Mouse (Mus musculus) stomach, embryonic 16.5 days (tissue): ENCODE data around the gene Tulp3. TPM values are rescaled to one million over a fixed set of nuclear protein-coding genes. Genes with fewer than 3 reads are reported as not detected.

Experiments
- ATAC-seq: fragments of 200-750 bp; cut with Nextera tagmentation; 2 replicates; pipeline ENCODE4 v1.8.0; 2017; ENCODE audit warnings: moderate number of reproducible peaks, moderate TSS enrichment; ENCODE audit not compliant: insufficient read depth, low FRiP score
- H3K27ac ChIP-seq: fragments of 300-500 bp; sonication (generic); 2 replicates; pipeline ENCODE4 v1.5.1; 2014; ENCODE audit warnings: low read length
- H3K27me3 ChIP-seq: fragments of 300-500 bp; sonication (generic); 2 replicates; pipeline ENCODE4 v1.6.1; 2014; ENCODE audit warnings: low read length, control low read depth, mixed read lengths; ENCODE audit not compliant: control insufficient read depth, insufficient read depth
- H3K36me3 ChIP-seq: fragments of 300-500 bp; sonication (generic); 2 replicates; pipeline ENCODE4 v1.6.1; 2014; ENCODE audit warnings: low read length; ENCODE audit not compliant: control insufficient read depth, insufficient read depth
- H3K4me1 ChIP-seq: fragments of 300-500 bp; sonication (generic); 2 replicates; pipeline ENCODE4 v1.6.1; 2014; ENCODE audit warnings: low read length, control low read depth, mixed read lengths; ENCODE audit not compliant: control insufficient read depth, insufficient read depth
- H3K4me2 ChIP-seq: fragments of 300-500 bp; sonication (generic); 2 replicates; pipeline ENCODE4 v1.6.1; 2014; ENCODE audit warnings: low read depth, low read length, mixed read lengths
- H3K4me3 ChIP-seq: fragments of 300-500 bp; sonication (generic); replicated peaks from 2 replicates; pipeline ENCODE4 v1.5.1; 2014; ENCODE audit warnings: mild to moderate bottlenecking, low read length
- H3K9ac ChIP-seq: fragments of 300-500 bp; sonication (generic); 2 replicates; pipeline ENCODE4 v1.6.1; 2014; ENCODE audit warnings: low read length
- H3K9me3 ChIP-seq: fragments of 300-500 bp; sonication (generic); replicated peaks from 2 replicates; pipeline ENCODE4 v1.6.1; 2016; ENCODE audit warnings: low read length, control low read depth; ENCODE audit not compliant: control insufficient read depth
- WGBS: fragments of 180-500 bp; shearing (Covaris S2); extraction: QIAGEN DNeasy Blood & Tissue Kit; methylation state at CpG from one replicate; pipeline ENCODE4 v1.1.7; 2014; 5-methylcytosine and 5-hydroxymethylcytosine counted together
- polyA plus RNA-seq: library from polyadenylated mRNA; unstranded; fragments of >200 nt; fragmentation: Nextera tagmentation; extraction: Ambion mirVana; gene quantifications from 2 replicates; pipeline ENCODE4 v1.2.1, GENCODE M21; 2015

Gene Tulp3
- polyA plus RNA-seq, 1 experiment from 2014 or later: 13.8 TPM

GRCm38 (mm10) chr6:128363007-128363825 is 7.6 kb upstream of the Tulp3 start:
- no peaks in the 10 kb centered on the region for H3K27me3 ChIP-seq
- H3K9me3 ChIP-seq: no peaks in the 10 kb centered on the region
- H3K36me3 ChIP-seq: peaks cover 14% of the 10 kb centered on the region; the same call in 1 of the 2 replicates
- peak overlapping the region; percentile 71 for H3K4me2 ChIP-seq
- 2% methylated on average over 46 of the region's 46 CpGs for WGBS
- peaks cover 22% of the 10 kb centered on the region for H3K4me1 ChIP-seq
- ATAC-seq: peak; percentile 6; the same call in 1 of the 2 replicates
- H3K4me3 ChIP-seq: peak overlapping the region; percentile 90
- peak overlapping the region; percentile 96 for H3K9ac ChIP-seq
- peak overlapping the region; percentile 97 for H3K27ac ChIP-seq

GRCm38 (mm10) chr6:128362381-128363006 is 6.8 kb upstream of the Tulp3 start, which contains the start of the genes Rhno1 and Foxm1:
Gene Rhno1 (minus strand): TSS chr6:128362911.
Gene Foxm1 (plus strand): TSS chr6:128362967.
- H3K9me3 ChIP-seq: no peaks in the 10 kb centered on the region
- peak within 1 kb of the TSS; percentile 90 for H3K4me3 ChIP-seq
- under 1% methylated on average over 71 of the region's 76 CpGs for WGBS
- peak within 1 kb of the TSS; percentile 96 for H3K9ac ChIP-seq
- H3K27me3 ChIP-seq: no peaks in the 10 kb centered on the region
- H3K36me3 ChIP-seq: peaks cover 14% of the 10 kb centered on the region; the same call in 1 of the 2 replicates
- peaks cover 22% of the 10 kb centered on the region for H3K4me1 ChIP-seq
- H3K4me2 ChIP-seq: peak within 1 kb of the TSS; percentile 71
- peak within 1 kb of the TSS; percentile 97 for H3K27ac ChIP-seq
- peak; percentile 89 for ATAC-seq

GRCm38 (mm10) chr6:128361901-128362300 is 6.2 kb upstream of the Tulp3 start:
- 14% methylated on average over 9 of the region's 9 CpGs for WGBS
- peaks cover 22% of the 10 kb centered on the region for H3K4me1 ChIP-seq
- peak overlapping the region; percentile 90 for H3K4me3 ChIP-seq
- peak overlapping the region; percentile 97 for H3K27ac ChIP-seq
- peaks cover 14% of the 10 kb centered on the region; the same call in 1 of the 2 replicates for H3K36me3 ChIP-seq
- H3K9me3 ChIP-seq: no peaks in the 10 kb centered on the region
- H3K4me2 ChIP-seq: peak overlapping the region; percentile 62
- ATAC-seq: no peak
- H3K27me3 ChIP-seq: no peaks in the 10 kb centered on the region
- peak overlapping the region; percentile 96 for H3K9ac ChIP-seq

- Histone ChIP-seq H3K27me3 (no peaks in the 10 kb centered on the region), H3K36me3 (peaks cover 14% of the 10 kb centered on the region; the same call in 1 of the 2 replicates), H3K9ac (no peak overlapping the region), H3K27ac (no peak overlapping the region), H3K4me1 (peaks cover 18% of the 10 kb centered on the region), H3K4me2 (no peak overlapping the region), H3K9me3 (no peaks in the 10 kb centered on the region), H3K4me3 (no peak overlapping the region)
- 29% methylated on average over 2 of the region's 2 CpGs for WGBS
- no peak for ATAC-seq
Measured at GRCm38 (mm10) chr6:128358999-128359398, 3.3 kb upstream of the Tulp3 start.

- Histone ChIP-seq H3K9me3 (no peaks in the 10 kb centered on the region), H3K4me1 (peaks cover 6% of the 10 kb centered on the region), H3K4me2 (peak overlapping the region; percentile 82), H3K36me3 (peaks cover 14% of the 10 kb centered on the region; the same call in 1 of the 2 replicates), H3K27ac (peak overlapping the region; percentile 83), H3K27me3 (no peaks in the 10 kb centered on the region), H3K9ac (peak overlapping the region; percentile 79), H3K4me3 (peak overlapping the region; percentile 76)
- ATAC-seq: peak; percentile 51
- WGBS: under 1% methylated on average over 27 of the region's 28 CpGs
Measured at GRCm38 (mm10) chr6:128355201-128355681, 410 bp downstream of the Tulp3 start.

GRCm38 (mm10) chr6:128354140-128354539 is 1.5 kb downstream of the Tulp3 start:
- Histone ChIP-seq H3K36me3 (peaks cover 14% of the 10 kb centered on the region; the same call in 1 of the 2 replicates), H3K4me2 (peak overlapping the region; percentile 82; the same call in 1 of the 2 replicates), H3K27me3 (no peaks in the 10 kb centered on the region), H3K27ac (no peak overlapping the region), H3K4me3 (no peak overlapping the region), H3K4me1 (peaks cover 6% of the 10 kb centered on the region; the same call in 1 of the 2 replicates), H3K9ac (no peak overlapping the region), H3K9me3 (no peaks in the 10 kb centered on the region)
- ATAC-seq: no peak
- 62% methylated on average over 3 of the region's 3 CpGs for WGBS

GRCm38 (mm10) chr6:128349711-128350110 is 5.9 kb downstream of the Tulp3 start:
- Histone ChIP-seq H3K27me3 (no peaks in the 10 kb centered on the region), H3K4me2 (no peak overlapping the region), H3K36me3 (no peaks in the 10 kb centered on the region), H3K27ac (no peak overlapping the region), H3K9ac (no peak overlapping the region), H3K9me3 (no peaks in the 10 kb centered on the region), H3K4me1 (0 out of 2 replicates have a peak, but pooled peaks cover 3% of the 10 kb centered on the region), H3K4me3 (no peak overlapping the region)
- ATAC-seq: no peak
- WGBS: 64% methylated on average over 7 of the region's 7 CpGs

GRCm38 (mm10) chr6:128346782-128347181 is 8.9 kb downstream of the Tulp3 start:
- H3K36me3 ChIP-seq: no peaks in the 10 kb centered on the region
- H3K4me1 ChIP-seq: no peaks in the 10 kb centered on the region
- H3K27me3 ChIP-seq: no peaks in the 10 kb centered on the region
- H3K4me2 ChIP-seq: no peak overlapping the region
- ATAC-seq: no peak
- H3K9me3 ChIP-seq: no peaks in the 10 kb centered on the region
- no peak overlapping the region for H3K4me3 ChIP-seq
- no peak overlapping the region for H3K27ac ChIP-seq
- no peak overlapping the region for H3K9ac ChIP-seq
- 74% methylated on average over 6 of the region's 6 CpGs for whole genome bisulfite sequencing

GRCm38 (mm10) chr6:128345623-128346022 is 10.0 kb downstream of the Tulp3 start:
- H3K9ac ChIP-seq: no peak overlapping the region
- H3K4me3 ChIP-seq: no peak overlapping the region
- 82% methylated on average over 10 of the region's 10 CpGs for WGBS
- H3K4me1 ChIP-seq: no peaks in the 10 kb centered on the region
- H3K36me3 ChIP-seq: no peaks in the 10 kb centered on the region
- no peak overlapping the region for H3K4me2 ChIP-seq
- no peak for ATAC-seq
- H3K9me3 ChIP-seq: no peaks in the 10 kb centered on the region
- no peaks in the 10 kb centered on the region for H3K27me3 ChIP-seq
- H3K27ac ChIP-seq: no peak overlapping the region
